Mouse (Mus musculus): Measurements from ENCODE around the gene Kcnma1.

DNA sequence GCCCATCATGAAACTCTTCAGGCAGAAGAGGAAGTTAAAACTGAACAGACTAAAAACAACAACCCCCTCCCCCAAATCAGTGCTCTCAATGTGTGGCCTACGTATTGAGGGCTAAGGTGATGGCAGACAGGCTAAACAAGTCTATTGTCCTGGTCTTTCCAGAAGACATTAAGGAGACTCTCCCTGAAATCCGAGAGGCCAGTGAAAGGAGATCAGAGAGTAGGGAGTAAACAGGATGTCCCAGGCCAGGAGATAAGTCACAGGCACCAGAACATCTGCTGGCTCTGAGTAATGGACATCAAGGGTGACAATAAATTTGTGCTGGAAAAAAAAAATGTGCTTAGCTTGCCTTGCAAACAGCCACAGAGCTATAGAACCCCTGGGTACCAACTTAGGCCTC, 522.9 kb downstream of the Kcnma1 start:
- TF ChIP-seq POLR2A (IDR thresholded peaks at IDR 0.05; ENCODE audit: low read depth, low read length) (no peak), CTCF (conservative IDR thresholded peaks at IDR 0.05; ENCODE audit: insufficient read depth, insufficient read length, low read depth, low read length) (no peak)
